Mouse (Mus musculus) ZHBTc4 (cell line): ENCODE measurements around the gene Serpine1.
A peak's percentile ranks its signal among the peaks of the same experiment; 100 is the strongest.

Experiments
- DNase-seq: peaks from one replicate; pipeline ENCODE4 v3.0.0-alpha.2; 2011; ENCODE audit warnings: low read depth, low spot score

The Serpine1 gene

DNA sequence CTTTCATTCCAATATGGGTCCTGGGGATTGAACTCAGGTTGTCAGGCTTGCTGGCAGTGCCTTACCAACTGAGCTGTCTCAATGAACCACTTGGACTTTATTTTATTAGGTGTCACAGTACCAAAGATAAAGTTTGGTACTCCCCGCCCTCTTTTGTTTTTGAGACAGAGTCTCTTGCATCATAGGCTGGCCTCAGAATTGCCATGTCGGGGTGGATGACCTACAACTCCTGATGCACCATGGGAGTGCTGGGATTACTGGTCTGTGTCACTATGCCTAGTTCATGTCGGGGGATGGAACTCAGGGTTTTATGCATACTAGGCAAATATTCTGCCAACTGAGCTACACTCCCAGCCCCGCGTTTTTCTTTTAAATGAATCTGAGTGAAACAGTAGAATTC, 17.2 kb downstream of the Serpine1 start:
- DNase-seq = no peak

DNA sequence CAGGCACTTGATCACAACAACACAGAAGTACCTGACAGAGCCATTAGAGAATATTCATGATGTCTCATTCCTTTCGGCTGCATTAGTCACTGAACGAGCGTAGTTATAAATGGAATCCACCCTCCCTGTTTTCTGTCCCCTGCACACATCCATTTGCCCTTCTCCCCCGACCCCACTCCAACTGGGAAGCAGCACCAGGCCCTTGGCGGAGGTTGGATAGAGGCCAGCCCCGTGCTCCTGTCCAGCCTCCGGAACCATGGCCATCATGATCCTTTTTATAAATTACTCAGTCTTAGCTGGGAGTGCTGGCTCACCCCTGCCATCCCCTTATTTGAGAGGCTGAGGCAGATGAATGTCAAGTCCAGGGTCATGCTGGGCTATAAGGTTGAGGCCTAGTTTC, 17.8 kb downstream of the Serpine1 start:
- no peak for DNase-seq

DNA sequence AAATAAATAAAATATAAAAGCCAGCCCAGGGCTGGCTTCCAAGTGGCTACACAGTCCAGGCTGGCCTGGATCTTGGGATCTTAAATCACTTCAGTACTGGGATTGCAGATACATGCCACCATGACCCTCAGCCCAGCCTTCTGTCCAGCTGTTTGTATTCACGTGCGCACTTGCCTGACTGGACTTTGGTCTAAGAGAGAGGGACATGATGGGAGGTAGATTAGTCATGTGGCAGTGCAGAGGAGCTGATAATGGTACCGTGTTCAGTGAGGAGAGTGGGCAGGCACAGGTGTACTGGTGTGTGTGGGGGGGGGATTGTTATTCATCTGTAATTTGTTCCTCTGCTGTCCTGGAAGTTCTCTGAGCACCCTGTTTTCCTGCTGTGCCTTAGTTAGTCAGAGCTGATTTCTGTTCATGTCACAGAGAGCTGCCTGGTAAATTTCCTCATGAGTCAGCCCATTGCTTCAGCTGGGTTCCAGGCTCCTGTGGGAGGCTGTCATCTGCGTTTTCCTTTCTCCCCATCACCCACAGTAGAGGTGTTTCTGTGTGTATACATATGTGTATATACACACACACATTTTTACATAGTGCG, 20.1 kb downstream of the Serpine1 start:
- DNase-seq = no peak

DNA sequence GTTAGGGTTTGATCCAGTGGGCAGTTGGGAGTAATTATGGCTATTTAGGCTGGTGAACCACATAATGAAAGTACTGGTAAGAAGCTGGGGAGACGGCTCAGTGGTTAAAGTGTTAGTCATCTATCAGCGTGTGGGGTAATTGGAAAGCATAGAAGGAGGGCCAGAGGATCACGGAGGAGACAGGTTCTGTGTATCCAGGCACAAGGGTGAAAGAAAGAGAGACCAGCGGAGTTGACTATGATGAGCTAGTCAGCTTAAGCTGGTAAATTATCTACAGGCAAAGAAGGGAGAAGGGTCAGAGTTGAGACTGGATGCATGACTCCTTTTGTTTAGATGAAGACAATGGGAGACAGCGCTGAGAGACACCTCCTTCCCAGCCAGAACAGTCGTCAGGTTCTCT, 20.9 kb downstream of the Serpine1 start:
- DNase-seq = no peak

DNA sequence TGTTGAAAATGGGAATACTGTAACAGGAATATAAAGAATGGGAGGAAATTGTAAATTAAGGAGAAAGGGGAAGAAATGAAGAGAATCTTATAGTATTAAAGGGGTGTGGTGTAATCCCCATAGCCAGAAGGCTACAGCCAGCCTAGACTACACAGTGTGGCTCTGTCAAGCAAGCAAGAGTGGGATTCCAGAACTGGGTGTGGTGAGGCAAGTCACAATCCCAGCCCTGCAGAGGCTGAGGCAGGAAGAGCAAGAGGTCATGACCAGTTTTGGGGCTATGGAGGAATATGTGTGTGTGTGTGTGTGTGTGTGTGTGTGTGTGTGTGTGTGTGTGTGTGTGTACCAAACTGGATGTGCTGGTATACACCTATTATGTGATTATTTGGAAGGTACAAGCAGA, 25.1 kb downstream of the Serpine1 start:
- peak; percentile 80 for DNase-seq

DNA sequence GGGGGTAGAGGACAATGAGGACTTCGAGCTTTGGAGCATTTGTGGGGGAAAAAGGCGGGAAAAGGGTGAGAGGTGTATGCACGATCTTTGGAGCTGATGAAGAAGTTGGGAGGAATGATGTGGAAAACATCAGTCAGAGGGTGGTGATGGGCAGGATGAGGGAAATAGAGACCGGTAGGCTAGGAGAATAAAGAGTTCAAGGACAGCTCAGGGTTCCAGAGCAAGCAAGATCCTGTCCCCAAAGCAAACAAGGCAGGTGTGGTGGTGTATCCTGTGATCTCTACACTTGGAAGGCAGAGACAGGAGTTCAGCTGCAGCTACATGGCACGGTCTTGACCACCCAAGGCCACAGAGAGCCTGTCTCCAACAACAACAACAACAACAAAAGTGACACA, 25.7 kb downstream of the Serpine1 start:
- DNase-seq = no peak

DNA sequence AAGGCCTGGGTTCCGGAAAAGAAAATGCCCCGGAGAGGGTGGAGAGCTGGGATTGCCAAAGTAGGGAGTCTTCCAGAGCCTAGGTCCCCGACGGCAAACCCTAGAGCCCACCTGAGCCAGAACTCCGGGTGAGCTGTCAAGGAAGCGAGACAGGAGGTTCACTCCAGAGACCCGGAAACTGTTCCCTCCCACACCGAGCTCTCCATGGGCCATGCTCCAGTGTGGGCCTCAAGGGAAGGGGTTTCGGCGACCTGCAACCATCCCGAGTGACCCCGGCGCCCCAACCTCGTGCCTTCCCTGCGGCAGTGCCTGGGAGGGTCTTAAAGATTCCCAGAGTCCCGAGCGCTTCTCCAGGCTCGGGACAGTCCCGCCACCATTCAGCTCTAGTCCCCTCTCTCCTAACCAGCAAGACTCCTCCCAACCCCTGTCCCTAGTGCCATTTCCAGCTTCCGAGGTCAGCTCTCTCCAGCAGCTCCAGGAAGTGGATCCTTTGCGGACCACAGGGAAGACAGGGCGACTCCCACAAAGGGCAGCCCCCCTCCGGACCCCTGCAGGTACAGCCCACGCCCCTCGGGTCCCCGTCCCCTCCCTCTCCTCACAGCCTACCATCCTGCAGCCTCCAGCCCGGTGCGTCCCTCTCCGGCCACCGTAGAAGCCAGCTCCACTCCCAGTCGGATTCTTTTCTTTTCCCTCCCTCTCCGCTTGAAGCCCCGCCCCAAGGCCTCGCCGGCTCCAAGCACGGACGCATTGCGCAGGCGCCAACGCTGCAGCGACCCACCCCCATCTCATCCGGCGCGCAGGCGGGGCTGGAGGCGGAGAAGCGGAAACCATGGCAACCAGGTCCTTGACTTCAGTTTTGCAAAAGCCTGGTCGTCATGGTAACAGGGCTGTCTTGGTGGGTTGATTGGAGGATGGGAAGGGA, 26.4 kb downstream of the Serpine1 start, which contains the start of gene Ap1s1:
Gene Ap1s1 (minus strand): TSS at position 734 of the 922 bp plus-strand sequence.
- peak; percentile 99 for DNase-seq

DNA sequence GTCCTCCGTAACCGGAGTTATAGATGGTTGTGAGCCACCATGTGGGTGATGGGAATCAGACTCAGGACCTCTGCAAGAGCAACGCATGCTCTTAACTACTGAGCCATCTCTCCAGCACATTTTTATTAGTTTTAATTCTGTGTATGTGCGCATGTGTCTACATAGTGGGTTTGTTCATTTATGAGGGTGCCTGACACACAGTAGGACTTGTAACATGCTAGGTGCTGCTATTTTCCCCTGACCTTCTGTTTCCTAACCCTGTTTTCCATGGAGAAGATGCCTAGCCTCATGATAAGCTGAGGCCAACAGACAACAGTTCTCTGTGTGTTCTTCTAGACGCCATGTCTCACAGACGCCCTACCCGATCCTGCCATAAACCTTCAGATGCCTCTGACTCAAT, 28.1 kb downstream of the Serpine1 start:
- DNase-seq = no peak

DNA sequence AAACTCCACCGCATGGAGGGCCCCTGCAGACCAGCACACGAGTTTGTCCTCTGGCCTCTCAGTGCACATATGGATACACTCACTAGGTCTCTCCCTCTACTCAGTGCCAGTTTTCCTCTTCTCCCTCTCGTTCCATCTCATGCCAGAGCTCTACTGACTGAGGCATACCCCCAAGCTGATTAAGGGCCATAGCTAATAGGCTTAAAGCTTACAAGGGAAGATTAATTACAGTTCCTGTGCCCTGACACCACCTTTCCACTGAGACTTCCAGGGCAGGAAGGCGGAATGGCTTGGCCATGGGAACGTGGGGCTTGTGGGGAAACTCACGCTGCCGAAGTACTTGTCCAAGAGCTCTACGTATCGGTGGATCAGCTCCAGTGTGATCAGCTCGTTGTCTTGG, 30.6 kb downstream of the Serpine1 start:
- DNase-seq = no peak

DNA sequence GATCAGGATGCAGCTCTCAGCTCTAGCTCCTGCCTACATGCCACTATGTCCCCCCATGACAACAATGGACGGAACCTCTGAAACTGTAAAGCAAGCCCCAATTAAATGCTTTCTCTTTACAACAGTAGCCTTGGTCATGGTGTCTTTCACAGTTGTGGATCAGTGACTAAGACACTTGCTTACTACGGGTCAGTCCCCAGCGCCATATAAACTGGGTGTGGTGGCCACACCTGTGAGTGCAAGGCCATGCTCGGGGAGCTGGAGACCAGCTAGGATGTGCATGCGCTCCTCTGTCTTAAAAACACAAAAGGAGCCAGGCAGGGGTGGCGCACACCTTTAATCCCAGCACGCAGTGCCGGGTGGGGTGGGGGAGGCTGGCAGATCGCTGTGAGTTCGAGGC, 32.6 kb downstream of the Serpine1 start:
- peak; percentile 28 for DNase-seq

DNA sequence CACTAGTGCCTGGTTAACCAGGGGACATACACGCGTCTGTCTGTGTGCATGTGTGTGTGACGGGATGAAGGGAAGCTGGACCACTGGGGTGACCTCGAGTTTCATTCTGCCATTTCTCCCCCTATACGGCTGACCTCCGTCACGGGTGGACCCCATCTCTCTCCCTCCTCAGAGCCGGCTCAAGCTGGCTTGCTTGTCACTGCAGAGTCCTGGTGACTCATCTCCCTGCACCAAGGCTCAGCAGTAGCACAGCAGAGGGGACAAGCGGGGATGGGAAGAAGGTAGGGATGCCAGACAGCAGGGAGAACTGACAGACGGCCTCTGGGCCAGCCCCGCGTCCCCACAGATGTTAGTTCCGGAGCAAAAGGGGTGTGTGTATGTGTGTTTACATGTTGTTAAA, 35.9 kb downstream of the Serpine1 start:
- DNase-seq = no peak

DNA sequence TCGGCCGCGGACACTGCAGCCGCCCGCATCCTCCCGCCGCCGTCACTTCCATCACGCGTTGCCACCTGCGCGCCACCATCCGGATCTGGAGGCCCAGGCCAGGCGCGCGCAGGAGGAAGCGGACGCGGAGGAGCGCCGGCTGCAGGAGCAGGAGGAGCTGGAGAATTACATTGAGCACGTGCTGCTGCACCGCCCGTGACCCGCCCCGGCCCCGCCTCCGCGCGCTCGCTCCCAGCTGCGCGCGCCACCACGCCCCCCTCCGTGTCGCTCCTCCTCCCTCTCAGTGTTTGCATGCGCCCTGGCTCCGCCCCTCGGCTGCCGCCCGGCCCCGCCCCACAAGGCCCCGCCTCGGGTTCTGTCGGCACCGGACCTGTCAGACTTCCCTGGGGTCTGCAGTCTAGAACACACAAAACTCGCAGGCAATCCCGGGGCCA, 39.4 kb downstream of the Serpine1 start:
- DNase-seq = peak; percentile 97

DNA sequence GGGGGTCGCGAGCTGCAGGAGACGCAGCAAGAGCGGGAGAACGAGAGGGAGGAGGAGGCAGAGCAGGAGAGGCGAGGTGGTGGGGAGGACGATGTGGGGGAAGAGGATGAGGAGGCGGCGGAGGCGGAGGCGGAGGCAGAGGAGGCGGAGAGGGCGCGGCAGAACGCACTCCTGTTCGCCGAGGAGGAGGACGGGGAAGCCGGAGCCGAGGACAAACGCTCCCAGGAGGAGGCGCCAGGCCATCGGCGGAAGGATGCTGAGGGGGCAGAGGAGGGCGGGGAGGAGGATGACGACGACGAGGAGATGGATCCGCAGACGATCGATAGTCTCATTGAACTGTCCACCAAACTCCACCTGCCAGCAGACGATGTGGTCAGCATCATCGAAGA, 40.0 kb downstream of the Serpine1 start:
- no peak for DNase-seq

DNA sequence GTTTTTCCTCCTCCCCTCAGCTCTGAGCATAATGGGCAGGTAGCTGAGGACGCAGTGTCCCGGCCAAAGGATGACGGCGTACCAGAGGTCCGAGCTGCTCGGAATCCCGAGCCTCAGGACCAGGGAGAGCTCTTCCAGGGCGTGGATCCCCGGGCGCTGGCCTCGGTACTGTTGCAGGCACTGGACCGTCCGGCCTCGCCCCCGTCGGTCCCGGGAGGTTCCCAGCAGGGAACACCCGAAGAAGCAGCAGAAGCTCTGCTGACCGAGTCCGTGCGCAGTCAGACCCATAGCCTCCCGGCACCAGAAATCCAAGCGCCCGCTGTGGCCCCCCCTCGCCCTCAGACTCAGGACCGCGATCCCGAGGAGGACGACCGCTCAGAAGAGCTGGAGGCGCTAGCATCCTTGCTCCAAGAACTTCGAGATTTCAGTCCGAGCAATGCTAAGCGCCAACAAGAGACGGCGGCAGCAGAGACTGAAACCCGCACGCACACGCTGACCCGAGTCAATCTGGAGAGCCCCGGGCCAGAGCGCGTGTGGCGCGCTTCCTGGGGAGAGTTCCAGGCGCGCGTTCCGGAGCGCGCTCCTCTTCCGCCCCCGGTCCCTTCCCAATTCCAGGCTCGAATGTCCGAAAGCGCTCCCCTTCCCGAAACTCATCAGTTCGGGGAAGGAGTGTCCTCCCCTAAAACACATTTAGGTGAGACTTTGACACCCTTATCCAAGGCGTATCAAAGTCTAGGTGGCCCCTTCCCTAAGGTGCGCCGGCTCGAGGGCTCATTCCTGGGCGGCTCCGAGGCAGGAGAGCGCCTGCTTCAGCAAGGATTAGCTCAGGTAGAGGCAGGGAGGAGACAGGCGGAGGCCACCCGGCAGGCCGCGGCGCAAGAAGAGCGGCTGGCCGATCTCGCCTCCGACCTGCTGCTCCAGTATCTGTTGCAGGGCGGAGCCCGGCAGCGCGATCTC, 40.7 kb downstream of the Serpine1 start:
- DNase-seq = peak; percentile 57

DNA sequence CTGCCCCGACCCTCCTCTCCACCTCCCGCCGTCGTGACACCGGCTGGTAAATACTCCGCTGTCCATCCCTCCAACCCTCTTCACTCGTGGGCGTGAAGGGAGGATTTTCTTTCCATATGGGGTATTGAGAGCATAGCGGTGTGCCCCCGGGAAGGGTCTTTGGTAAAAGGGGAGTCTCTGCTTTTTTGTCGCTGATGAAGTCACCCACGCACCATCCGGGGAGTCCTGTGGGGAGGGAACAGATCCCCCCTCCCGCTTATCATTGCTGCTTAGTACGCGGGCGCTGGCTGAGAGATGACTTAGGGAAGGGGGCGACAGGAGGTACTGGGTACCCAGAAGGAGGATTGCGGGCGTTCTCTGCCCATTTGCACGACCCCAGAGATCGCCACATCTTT, 41.7 kb downstream of the Serpine1 start:
- DNase-seq = no peak

DNA sequence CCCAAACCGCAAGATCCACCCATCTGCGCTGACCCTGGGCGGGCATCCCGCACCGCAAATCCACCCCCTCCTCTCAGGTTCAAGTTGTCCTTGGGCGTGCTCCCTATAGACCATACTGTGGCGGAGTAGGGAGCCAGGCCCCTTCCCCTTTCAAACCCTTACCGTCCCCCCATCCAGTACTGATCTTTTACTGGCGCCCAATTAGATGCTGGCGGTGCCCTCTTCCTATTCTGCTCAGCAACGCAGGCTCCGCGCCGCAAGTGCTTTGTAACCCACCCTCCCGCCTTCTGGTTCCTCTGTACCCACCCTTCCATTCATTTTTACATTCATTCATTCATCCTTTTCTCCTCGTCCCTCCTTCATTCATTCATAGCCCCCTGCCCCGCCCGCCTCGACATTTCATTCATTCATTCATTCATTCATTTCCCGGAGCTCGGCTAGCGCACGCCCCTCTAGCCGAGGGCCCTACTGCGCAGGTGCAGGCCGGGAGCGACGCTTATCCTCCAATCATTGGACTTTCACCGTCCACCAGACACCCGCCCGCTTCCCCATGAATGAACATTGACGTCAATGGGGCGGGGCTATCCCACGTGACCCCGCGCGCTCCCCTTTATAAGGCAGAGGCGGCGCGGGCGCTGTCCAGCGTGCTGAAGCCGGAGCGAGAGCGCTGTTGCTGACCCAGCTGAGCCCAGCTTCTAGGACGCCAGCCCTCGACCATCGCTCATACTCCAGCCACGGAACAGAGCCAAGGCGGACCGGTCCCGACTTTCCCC, 42.2 kb downstream of the Serpine1 start:
- peak; percentile 98 for DNase-seq

DNA sequence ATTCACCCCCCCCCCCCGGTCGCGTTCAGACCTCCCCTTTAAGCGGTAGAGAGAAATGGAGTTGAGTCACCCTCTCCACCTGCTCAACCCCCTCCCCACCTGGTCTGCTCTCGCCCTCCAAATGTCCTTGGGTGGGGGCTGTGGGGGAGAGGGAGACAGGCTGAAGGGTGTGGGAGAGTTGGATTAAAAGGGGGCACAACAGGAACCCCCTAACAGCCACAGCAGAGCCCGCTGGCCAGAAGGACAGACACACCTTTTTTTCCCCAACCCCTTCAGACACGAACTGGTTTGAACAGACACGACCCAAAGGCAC, 42.8 kb downstream of the Serpine1 start:
- DNase-seq = no peak

DNA sequence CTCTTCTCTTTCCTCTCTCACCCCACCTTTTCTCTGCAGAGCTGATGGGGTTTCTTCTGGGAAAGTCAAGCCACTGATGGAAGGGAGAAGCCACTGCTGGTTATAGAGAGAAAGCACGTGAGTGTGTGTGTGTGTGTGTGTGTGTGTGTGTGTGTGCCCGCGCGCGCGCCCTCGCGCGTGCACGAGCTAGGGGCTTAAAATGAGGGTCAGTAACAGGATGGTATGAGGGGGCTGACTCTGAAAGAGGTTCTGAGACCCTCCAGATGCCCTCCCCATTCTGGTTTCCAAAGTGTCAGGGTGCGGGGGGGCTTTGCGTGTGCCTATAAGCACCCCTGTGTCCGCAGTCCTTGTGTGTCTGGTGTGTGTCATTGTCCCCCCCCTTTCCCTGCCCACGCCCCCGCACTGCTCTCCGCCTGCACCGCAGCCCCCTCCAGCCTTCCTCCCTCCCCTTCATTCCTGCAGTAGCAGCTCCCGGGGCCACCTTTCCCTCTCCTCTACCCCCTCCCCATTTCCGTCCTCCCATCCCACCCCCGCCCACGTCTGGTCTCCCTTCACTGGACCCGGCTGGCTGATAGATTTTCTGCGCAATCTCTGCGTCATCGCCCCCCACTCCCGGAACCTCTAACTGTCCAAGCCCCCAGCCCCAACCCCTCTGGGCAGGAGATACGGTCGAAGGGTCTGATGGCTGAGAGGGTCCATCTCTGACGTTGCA, 43.4 kb downstream of the Serpine1 start:
- no peak for DNase-seq

DNA sequence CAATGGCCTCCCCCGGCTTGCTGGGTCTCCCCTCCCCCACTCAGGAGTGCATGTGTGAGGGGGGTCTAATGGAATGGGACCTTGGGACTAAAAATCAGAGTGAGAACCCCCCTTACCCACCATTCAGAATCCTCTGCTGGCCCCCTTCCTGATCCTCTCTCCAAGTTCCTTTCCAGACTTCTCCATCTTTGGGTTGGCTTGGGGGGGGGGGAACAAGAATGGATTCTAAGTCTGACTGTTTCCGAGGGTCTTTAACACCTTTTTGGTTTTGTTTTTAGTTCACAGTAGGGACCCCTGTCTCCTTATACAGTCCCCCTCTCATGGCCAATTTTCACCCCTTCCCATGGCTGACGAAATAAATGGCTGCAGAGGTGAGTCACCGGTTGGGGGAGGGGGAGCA, 46.0 kb downstream of the Serpine1 start, which contains the start of gene Vgf:
Gene Vgf (plus strand): TSS at position 301 of the 400 bp plus-strand sequence.
- DNase-seq = no peak

DNA sequence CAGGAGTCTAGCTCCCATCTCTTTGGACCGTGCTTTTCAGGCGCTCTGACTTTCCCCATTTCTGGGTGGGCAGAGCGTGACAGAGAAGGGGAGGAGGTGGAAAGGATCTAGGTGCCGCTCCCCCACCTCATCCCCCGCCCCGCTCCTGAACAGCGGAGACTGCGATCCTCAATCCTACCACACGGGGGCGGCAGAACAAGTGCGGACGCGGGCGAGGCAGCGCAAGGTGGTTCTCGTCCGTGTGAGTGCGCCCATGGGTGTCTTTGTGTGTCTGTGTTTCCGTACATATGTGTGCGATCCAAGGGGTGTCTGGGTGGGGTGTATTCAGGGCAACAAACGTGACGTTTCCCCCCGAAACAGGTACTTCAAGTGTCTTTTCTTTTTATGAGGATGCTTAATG, 46.9 kb downstream of the Serpine1 start:
- peak; percentile 90 for DNase-seq

DNA sequence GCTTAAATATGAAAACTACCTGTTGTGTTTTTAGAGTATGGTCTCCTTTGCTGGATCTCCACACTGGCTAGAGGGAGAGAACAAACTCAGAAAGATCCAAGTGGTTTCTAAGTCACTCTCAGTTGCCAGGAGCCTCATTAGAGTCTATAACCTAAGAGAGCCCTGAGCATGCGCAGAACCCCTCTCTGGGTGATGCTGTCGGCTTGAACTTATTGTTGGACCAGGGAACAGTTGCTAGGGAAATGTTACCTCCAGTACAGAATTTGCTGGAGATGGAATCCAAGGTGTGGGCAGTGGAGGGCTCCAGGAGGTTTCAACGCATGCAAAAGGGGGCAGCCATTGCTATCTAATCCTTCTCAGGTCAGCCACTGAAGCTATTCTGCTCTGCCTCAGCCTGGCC, 47.8 kb downstream of the Serpine1 start:
- DNase-seq = no peak
